Mouse (Mus musculus) leukemia stem cell, adult 10-12 weeks (primary cell): Measurements from ENCODE around the gene Itih5. TPM values are rescaled to one million over a fixed set of nuclear protein-coding genes. Genes with fewer than 3 reads are reported as not detected.

Source experiments
- polyA plus RNA-seq: library from polyadenylated mRNA; stranded (reverse); fragments of >175 nt; gene quantifications from 2 replicates; pipeline ENCODE4 v1.2.3, GENCODE M21; 2012; ENCODE audit warnings: low replicate concordance

Itih5 gene
- polyA plus RNA-seq, result 0.08 TPM in 2 replicates

GRCm38 (mm10) chr2:10153201-10154075 lies at the start of gene Itih5:
Gene Itih5 (plus strand): TSS chr2:10153571.

DNA sequence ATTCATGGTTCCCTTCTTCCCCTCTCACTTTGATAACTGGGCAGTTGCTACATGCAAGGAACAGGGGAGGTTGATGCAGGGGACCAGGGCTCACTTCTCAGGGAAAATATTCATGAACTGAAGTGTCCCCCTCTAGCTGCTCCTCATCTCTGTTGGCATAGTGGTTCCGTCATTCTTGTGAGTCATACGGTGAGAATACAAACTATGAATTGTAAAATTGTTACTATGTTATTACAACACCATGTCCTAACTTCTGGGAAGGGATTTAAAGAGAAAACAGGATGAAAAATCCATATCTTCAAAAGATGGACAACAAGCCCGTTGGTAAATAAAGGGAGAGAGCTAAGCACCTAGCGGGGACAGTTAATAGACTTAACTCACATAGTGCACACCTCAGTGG lies 22.1 kb upstream of the Itih5 start, which contains the start of gene Itih2:
Gene Itih2 (minus strand): TSS at position 101 of the 400 bp plus-strand sequence.

Other genes with a start within 250 kb of the Itih5 start
- 21.3 and 28.3 TPM in 2 replicates for gene Taf3, start 105.0 kb upstream of the Itih5 start, polyA plus RNA-seq
- gene Atp5c1, start 73.1 kb upstream of the Itih5 start, polyA plus RNA-seq, result 5.4 and 31.6 TPM in 2 replicates
- 1.3 and 1.6 TPM in 2 replicates for gene Kin, start 73.0 kb upstream of the Itih5 start, polyA plus RNA-seq
- gene Itih2, start 22.2 kb upstream of the Itih5 start, polyA plus RNA-seq, result 0.06 TPM in 1 of 2 replicates, not detected in the other
- not detected in 2 replicates for gene Sfmbt2, start 216.9 kb downstream of the Itih5 start, polyA plus RNA-seq